Mouse (Mus musculus) lung, embryonic 15.5 days (tissue): ENCODE data around the gene Gm30191. TPM values are rescaled to one million over a fixed set of nuclear protein-coding genes. Genes with fewer than 3 reads are reported as not detected.
"Not testable (repeated sequence)": the region's sequence is repeated elsewhere in the genome, so short reads cannot be mapped to it uniquely, and the experiment has no call there.

Source experiments
- ATAC-seq: fragments of 200-750 bp; cut with Nextera tagmentation; 2 replicates; pipeline ENCODE4 v1.8.0; 2017; ENCODE audit warnings: moderate number of reproducible peaks, borderline replicate concordance; ENCODE audit not compliant: low FRiP score, low TSS enrichment; ENCODE audit errors: extremely low read depth
- H3K27ac ChIP-seq: fragments of 300-500 bp; sonication (generic); 2 replicates; pipeline ENCODE4 v1.5.1; 2015; ENCODE audit warnings: moderate library complexity, mild to moderate bottlenecking, inconsistent platforms
- H3K27me3 ChIP-seq: fragments of 300-500 bp; sonication (generic); 2 replicates; pipeline ENCODE4 v1.6.1; 2015; ENCODE audit warnings: inconsistent platforms
- H3K36me3 ChIP-seq: fragments of 300-500 bp; sonication (generic); 2 replicates; pipeline ENCODE4 v1.6.1; 2015; ENCODE audit warnings: inconsistent platforms
- H3K4me1 ChIP-seq: fragments of 300-500 bp; sonication (generic); 2 replicates; pipeline ENCODE4 v1.6.1; 2015; ENCODE audit warnings: inconsistent platforms
- H3K4me2 ChIP-seq: fragments of 300-500 bp; sonication (generic); 2 replicates; pipeline ENCODE4 v1.6.1; 2015; ENCODE audit warnings: inconsistent platforms, mild to moderate bottlenecking, moderate library complexity
- H3K4me3 ChIP-seq: fragments of 300-500 bp; sonication (generic); 2 replicates; pipeline ENCODE4 v1.5.1; 2015; ENCODE audit warnings: mild to moderate bottlenecking, inconsistent platforms
- H3K9ac ChIP-seq: fragments of 300-500 bp; sonication (generic); 2 replicates; pipeline ENCODE4 v1.6.1; 2015; ENCODE audit warnings: inconsistent platforms
- H3K9me3 ChIP-seq: fragments of 300-500 bp; sonication (generic); 2 replicates; pipeline ENCODE4 v1.6.1; 2016; ENCODE audit warnings: inconsistent platforms
- WGBS: fragments of 180-500 bp; shearing (Covaris S2); methylation state at CpG from one replicate; pipeline ENCODE4 v1.1.7; 2015; 5-methylcytosine and 5-hydroxymethylcytosine counted together
- polyA plus RNA-seq: library from polyadenylated mRNA; unstranded; fragments of >200 nt; fragmentation: Nextera tagmentation; extraction: Ambion mirVana; gene quantifications from 2 replicates; pipeline ENCODE4 v1.2.1, GENCODE M21; 2015

The Gm30191 gene
- polyA plus RNA-seq, 1 experiment from 2014 or later: not detected

- not testable (repeated sequence) for H3K4me3 ChIP-seq, H3K9me3 ChIP-seq, H3K27me3 ChIP-seq, H3K27ac ChIP-seq, ATAC-seq, H3K4me2 ChIP-seq, H3K4me1 ChIP-seq, H3K9ac ChIP-seq, H3K36me3 ChIP-seq
Measured at GRCm38 (mm10) chr4:134269622-134270021, 22.9 kb downstream of the Gm30191 start.

DNA sequence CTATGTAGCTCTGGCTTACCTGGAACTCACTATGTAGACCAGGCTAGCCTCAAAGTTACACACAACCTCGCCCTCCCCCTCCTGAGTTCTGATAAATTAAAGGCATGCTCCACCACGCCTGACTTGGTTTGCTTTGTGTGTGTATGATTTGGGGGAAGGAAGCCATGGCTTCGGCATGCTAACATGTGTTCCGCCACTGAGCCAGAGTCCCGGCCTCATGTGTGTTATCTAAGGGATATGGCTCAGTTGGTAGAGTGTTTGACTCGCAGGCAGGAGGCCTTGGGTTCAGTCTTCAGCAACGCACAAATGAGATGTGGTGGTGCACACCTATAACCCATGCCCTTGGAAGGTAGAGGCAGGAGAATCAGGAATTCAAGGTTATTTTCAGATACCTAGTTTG is 25.2 kb downstream of the Gm30191 start:
- Histone ChIP-seq H3K4me1 (peaks cover 6% of the 10 kb centered on the region; the same call in 1 of the 2 replicates), H3K36me3 (peaks cover 8% of the 10 kb centered on the region), H3K4me2 (no peak overlapping the region), H3K4me3 (no peak overlapping the region), H3K27ac (no peak overlapping the region), H3K27me3 (no peaks in the 10 kb centered on the region), H3K9ac (no peak overlapping the region), H3K9me3 (no peaks in the 10 kb centered on the region)
- 80% methylated on average over 7 of the region's 7 CpGs for WGBS
- no peak for ATAC-seq

GRCm38 (mm10) chr4:134272731-134273416 is 26.1 kb downstream of the Gm30191 start:
- Histone ChIP-seq H3K4me3 (peak overlapping the region; percentile 24), H3K36me3 (peaks cover 17% of the 10 kb centered on the region), H3K9ac (no peak overlapping the region), H3K27ac (peak overlapping the region; percentile 52; the same call in 1 of the 2 replicates), H3K9me3 (no peaks in the 10 kb centered on the region), H3K27me3 (no peaks in the 10 kb centered on the region), H3K4me2 (peak overlapping the region; percentile 48), H3K4me1 (peaks cover 6% of the 10 kb centered on the region; the same call in 1 of the 2 replicates)
- ATAC-seq: no peak
- WGBS: 7% methylated on average over 13 of the region's 13 CpGs

DNA sequence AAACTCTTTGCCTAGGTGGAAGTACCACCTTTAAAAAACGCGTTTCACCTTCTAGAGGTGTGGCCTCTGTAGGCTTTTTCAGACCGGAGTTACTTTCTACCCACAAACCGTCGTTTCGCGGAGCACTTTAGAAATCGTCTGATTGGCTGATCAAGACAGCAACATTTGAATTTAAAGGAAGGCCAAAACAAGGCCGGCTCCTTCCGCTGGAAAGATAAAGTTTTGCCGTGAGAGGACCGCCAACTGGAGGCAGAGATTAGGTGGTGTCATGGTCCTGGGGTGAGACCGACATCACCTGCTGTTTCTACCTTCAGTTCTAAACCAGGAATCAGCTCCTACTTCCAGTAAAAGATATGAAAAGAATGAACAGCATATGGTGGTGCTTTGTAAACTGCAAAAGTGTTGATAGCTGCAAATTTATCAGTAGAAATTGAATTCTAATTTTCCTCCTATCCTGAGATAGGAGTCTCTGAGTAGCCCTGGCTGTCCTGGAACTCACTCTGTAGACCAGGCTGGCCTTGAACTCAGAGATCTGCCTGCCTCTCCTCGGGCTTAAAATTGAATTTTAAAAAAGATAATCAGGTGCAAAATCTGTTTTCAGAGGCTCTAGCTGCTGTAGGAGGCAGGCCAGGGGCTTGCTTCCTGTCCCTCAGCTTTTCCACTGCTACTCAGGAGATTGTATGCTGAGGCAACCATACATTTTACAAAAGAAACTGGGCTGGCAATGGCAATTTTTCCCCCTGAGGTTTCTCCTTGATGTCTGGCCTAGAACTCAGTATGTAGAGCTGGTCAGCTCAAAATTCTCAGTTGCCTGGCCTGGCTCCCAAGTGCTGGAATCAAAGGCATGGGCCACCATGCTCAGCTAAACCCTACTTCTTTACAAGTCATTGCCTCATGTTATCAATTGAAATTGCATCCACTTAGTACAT is 26.9 kb downstream of the Gm30191 start:
- Histone ChIP-seq H3K9ac (no peak overlapping the region), H3K4me1 (0 out of 2 replicates have a peak, but pooled peaks cover 6% of the 10 kb centered on the region), H3K9me3 (no peaks in the 10 kb centered on the region), H3K27ac (peak overlapping the region; percentile 52; the same call in 1 of the 2 replicates), H3K36me3 (peaks cover 23% of the 10 kb centered on the region), H3K4me2 (peak overlapping the region; percentile 48), H3K4me3 (peak overlapping the region; percentile 24), H3K27me3 (no peaks in the 10 kb centered on the region)
- 5% methylated on average over 14 of the region's 14 CpGs for WGBS
- ATAC-seq: 0 out of 2 replicates have a peak, but pooled peaks have one; percentile 31

DNA sequence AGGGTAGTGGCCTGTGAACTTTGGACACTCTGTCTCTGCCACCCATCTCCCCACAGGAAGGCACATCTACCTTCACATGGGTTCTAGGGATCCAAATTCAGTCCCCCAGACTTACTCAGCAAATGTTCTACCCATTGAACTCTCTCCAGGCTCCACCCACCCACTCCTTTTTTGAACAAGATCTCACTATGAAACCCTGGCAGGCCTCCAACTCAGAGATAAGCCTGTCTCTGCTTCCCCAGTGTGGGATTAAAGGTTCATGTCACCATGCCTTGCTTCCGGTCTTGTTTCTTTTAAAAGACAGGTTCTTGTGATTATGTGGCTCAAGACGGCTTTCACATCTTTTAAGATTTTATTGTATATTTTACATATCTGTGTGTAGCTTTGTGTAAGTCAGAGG is 38.2 kb downstream of the Gm30191 start:
- H3K36me3 ChIP-seq: peaks cover 39% of the 10 kb centered on the region
- no peak overlapping the region for H3K4me2 ChIP-seq
- 78% methylated on average over 2 of the region's 2 CpGs for WGBS

DNA sequence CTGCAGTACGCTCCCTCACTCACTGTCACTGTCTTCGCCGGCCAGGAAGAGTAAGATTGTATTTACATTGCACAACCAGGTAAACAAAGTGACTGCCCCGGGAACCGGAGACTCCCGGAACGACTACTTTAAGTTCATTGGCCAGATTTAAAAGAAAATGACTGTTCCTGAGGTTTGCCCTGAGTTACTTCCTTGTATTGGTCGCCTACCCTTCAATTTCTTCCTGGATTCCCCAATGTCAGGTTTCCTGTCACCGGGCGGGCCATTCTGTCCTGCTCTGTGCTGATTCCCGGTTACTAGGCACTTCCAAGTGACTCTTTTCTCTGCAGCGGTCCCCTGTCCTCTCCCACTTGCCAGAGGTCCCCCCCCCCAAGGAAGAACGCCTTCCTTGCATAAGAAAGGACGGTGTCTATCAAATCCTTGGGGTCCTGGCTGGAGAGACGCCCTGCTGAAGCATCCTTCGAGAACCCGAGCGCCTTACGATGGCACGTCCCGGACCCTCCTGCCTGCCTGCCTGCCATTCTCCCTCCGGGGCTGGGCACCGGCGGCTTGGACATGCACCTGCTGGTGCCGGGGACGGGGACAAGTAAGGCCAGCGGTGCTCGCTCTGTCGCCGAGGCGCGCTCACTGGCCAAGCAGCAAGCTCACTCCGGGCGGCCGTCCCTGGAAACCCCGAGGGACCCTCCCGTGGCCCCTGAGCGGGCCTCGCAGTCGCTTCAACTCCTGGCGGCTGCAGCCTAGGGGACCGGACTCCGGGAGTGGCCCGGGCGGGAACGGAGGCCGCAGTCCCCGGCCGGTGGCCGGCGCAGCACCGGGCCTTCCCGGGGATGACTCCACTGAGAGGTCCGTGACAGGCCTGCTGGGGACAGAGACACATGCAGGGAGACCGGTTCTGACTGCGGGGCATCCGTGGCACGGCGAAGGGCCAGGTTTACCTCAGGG is 39.8 kb downstream of the Gm30191 start:
- H3K4me2 ChIP-seq: peak overlapping the region; percentile 90
- peaks cover 20% of the 10 kb centered on the region for H3K4me1 ChIP-seq
- H3K4me3 ChIP-seq: peak overlapping the region; percentile 96
- H3K27me3 ChIP-seq: no peaks in the 10 kb centered on the region
- H3K9me3 ChIP-seq: no peaks in the 10 kb centered on the region
- peak overlapping the region; percentile 99 for H3K9ac ChIP-seq
- peaks cover 26% of the 10 kb centered on the region for H3K36me3 ChIP-seq
- peak; percentile 28 for ATAC-seq
- peak overlapping the region; percentile 80 for H3K27ac ChIP-seq
- under 1% methylated on average over 59 of the region's 59 CpGs for WGBS

More for the DNA sequence above, 38.2 kb downstream of the Gm30191 start:
- ATAC-seq: no peak
- Histone ChIP-seq H3K27me3 (no peaks in the 10 kb centered on the region), H3K4me1 (peaks cover 20% of the 10 kb centered on the region), H3K4me3 (no peak overlapping the region), H3K27ac (no peak overlapping the region), H3K9me3 (no peaks in the 10 kb centered on the region), H3K9ac (no peak overlapping the region)

DNA sequence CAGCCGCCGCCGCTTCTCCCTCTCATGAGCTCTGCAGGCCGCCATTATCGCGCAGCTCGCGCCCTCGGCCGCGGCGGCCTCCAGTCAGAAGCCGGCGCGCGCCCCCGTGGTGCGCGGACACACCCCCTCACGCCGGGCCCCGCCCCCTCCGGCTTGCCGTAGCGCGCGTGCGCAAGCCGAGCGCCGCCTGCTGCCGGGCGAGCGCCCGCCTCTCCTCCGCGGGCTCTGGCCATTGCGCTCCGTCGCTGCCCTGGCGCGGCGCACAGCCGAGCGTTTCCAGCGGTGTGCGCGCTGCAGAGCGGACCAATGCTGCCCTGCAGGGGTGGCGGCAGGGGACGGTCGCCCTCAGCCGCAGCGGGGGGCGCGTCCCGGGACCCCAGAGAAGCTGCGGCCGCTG is 40.4 kb downstream of the Gm30191 start:
- H3K4me2 ChIP-seq: peak overlapping the region; percentile 90
- H3K27ac ChIP-seq: peak overlapping the region; percentile 100
- peak; percentile 95 for ATAC-seq
- H3K4me3 ChIP-seq: peak overlapping the region; percentile 96
- 0% methylated on average over 42 of the region's 59 CpGs for WGBS
- H3K9me3 ChIP-seq: no peaks in the 10 kb centered on the region
- H3K4me1 ChIP-seq: peaks cover 20% of the 10 kb centered on the region
- H3K27me3 ChIP-seq: no peaks in the 10 kb centered on the region
- H3K36me3 ChIP-seq: peaks cover 20% of the 10 kb centered on the region
- H3K9ac ChIP-seq: peak overlapping the region; percentile 99

DNA sequence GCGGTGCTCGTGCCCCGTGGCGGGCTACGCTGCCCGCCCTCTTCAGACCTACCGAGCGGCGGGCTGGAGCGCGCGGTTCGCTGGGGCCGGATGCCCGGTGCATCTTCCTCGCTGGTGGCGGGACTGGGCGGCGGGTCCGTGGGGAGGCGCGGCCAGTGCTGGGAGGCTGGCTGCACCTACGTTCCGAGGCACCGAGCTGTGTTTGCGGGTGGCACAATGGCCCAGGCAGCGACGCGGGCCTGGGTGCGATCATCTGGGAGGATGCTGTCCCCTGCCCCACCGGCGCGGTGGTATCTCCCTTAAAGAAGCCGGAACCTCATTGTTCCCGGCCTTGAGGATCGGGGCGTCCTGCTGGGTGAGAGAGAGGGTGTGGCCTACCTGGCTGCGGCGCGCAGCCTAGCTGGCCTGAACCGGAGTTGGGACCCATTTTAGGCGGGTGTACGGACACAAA is 40.9 kb downstream of the Gm30191 start, which contains the start of gene Pdik1l:
Pdik1l (minus strand) TSS at position 321 of the 451 bp plus-strand sequence.
- peak within 1 kb of the TSS; percentile 100 for H3K27ac ChIP-seq
- H3K4me1 ChIP-seq: peaks cover 20% of the 10 kb centered on the region
- peaks cover 16% of the 10 kb centered on the region for H3K36me3 ChIP-seq
- H3K27me3 ChIP-seq: no peaks in the 10 kb centered on the region
- peak within 1 kb of the TSS; percentile 99 for H3K9ac ChIP-seq
- peak within 1 kb of the TSS; percentile 90 for H3K4me2 ChIP-seq
- 0% methylated on average over 43 of the region's 43 CpGs for WGBS
- no peaks in the 10 kb centered on the region for H3K9me3 ChIP-seq
- peak; percentile 64 for ATAC-seq
- peak within 1 kb of the TSS; percentile 96 for H3K4me3 ChIP-seq

GRCm38 (mm10) chr4:134288397-134289256 is 41.9 kb downstream of the Gm30191 start:
- Histone ChIP-seq H3K27ac (peak overlapping the region; percentile 100), H3K9ac (peak overlapping the region; percentile 95), H3K4me1 (peaks cover 20% of the 10 kb centered on the region), H3K9me3 (no peaks in the 10 kb centered on the region), H3K4me2 (peak overlapping the region; percentile 90), H3K4me3 (peak overlapping the region; percentile 96), H3K36me3 (peaks cover 5% of the 10 kb centered on the region), H3K27me3 (peaks cover 8% of the 10 kb centered on the region; the same call in 1 of the 2 replicates)
- no peak for ATAC-seq
- 16% methylated on average over 11 of the region's 11 CpGs for WGBS

GRCm38 (mm10) chr4:134292067-134292466 is 45.3 kb downstream of the Gm30191 start:
- Histone ChIP-seq H3K4me1 (peaks cover 11% of the 10 kb centered on the region), H3K27me3 (peaks cover 14% of the 10 kb centered on the region), H3K36me3 (no peaks in the 10 kb centered on the region), H3K9me3 (no peaks in the 10 kb centered on the region), H3K27ac (no peak overlapping the region), H3K9ac (no peak overlapping the region), H3K4me2 (no peak overlapping the region), H3K4me3 (no peak overlapping the region)
- WGBS: 19% methylated on average over 7 of the region's 7 CpGs
- ATAC-seq: no peak
